Mouse (Mus musculus) thymus, adult 2 months (tissue): ENCODE results near the gene Cd9. TPM values are rescaled to one million over a fixed set of nuclear protein-coding genes. Genes with fewer than 3 reads are reported as not detected.

Experiments
- DNase-seq: peaks from one replicate; pipeline ENCODE4 v3.0.0; 2021
- H3K27ac ChIP-seq: fragments of 200-500 bp; 2 replicates; pipeline ENCODE4 v1.5.1; 2012; ENCODE audit warnings: low read length, control low read depth; ENCODE audit not compliant: control insufficient read depth, insufficient read depth
- H3K27me3 ChIP-seq: fragments of 200-500 bp; 2 replicates; pipeline ENCODE4 v1.6.1; 2012; ENCODE audit warnings: mild to moderate bottlenecking, low read length, moderate library complexity, mixed read lengths; ENCODE audit not compliant: control insufficient read depth, insufficient read depth
- H3K36me3 ChIP-seq: fragments of 200-500 bp; 2 replicates; pipeline ENCODE4 v1.6.1; 2012; ENCODE audit warnings: mild to moderate bottlenecking, low read length, moderate library complexity; ENCODE audit not compliant: control insufficient read depth, insufficient read depth
- H3K4me1 ChIP-seq: fragments of 200-500 bp; replicated peaks from 2 replicates; pipeline ENCODE4 v1.6.1; 2012; ENCODE audit warnings: low read length; ENCODE audit not compliant: control insufficient read depth, insufficient read depth
- H3K4me3 ChIP-seq: fragments of 200-500 bp; 2 replicates; pipeline ENCODE4 v1.5.1; 2012; ENCODE audit warnings: mild to moderate bottlenecking, low read length, control low read depth, moderate library complexity; ENCODE audit not compliant: control insufficient read depth, insufficient read depth
- CTCF ChIP-seq: fragments of 200-500 bp; IDR thresholded peaks from 2 replicates; pipeline ENCODE4 v1.5.1; 2012; ENCODE audit warnings: mild to moderate bottlenecking, control low read depth, low read length, moderate library complexity, borderline replicate concordance; ENCODE audit not compliant: control insufficient read depth, poor library complexity, insufficient read depth; ENCODE audit errors: extremely low read depth
- POLR2A ChIP-seq: fragments of 200-500 bp; IDR thresholded peaks from 2 replicates; pipeline ENCODE4 v1.6.1; 2012; ENCODE audit warnings: mild to moderate bottlenecking, low read length, control low read depth, moderate library complexity; ENCODE audit not compliant: control insufficient read depth, poor library complexity, insufficient read depth; ENCODE audit errors: extremely low read depth
- WGBS: fragments of 180-500 bp; shearing (Covaris S2); methylation state at CpG from one replicate; pipeline ENCODE4 v1.1.7; 2018; 5-methylcytosine and 5-hydroxymethylcytosine counted together
- polyA plus RNA-seq: library from polyadenylated mRNA; depleted of rRNA; stranded (reverse); fragments of >200 nt; gene quantifications from 2 replicates; pipeline ENCODE4 v1.2.3, GENCODE M21; 2012

Gene Cd9
- polyA plus RNA-seq, 1 experiment, result 56.1 TPM

DNA sequence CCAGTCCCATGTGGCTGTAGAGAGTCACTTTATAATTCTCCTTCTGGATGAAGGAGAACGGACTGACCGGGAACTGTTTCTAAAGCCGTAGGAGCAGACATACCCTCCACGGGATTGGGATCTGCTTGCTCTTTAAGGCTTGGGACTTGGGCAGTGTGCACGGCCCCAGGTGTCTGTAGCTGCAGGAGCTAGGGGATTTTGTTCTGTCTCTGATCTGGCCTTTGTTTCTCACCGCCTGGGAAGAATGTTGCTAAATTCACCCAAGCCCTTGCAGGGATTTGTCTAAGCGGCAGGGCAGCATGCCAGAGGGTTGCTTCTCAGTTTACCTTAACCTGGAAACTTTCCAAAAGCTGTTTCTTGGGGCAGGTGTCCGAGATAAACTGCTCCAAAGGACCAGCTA lies 32.8 kb downstream of the Cd9 start:
- no peak overlapping the region for H3K4me3 ChIP-seq
- H3K27me3 ChIP-seq, result no peaks in the 10 kb centered on the region
- H3K27ac ChIP-seq, result no peak overlapping the region
- H3K4me1 ChIP-seq, result no peaks in the 10 kb centered on the region; the same call in 1 of the 2 replicates
- no peaks in the 10 kb centered on the region for H3K36me3 ChIP-seq
- 96% methylated on average over 8 of the region's 8 CpGs for WGBS
- no peak for DNase-seq
- no peak for TF ChIP-seq POLR2A
- no peak for TF ChIP-seq CTCF

DNA sequence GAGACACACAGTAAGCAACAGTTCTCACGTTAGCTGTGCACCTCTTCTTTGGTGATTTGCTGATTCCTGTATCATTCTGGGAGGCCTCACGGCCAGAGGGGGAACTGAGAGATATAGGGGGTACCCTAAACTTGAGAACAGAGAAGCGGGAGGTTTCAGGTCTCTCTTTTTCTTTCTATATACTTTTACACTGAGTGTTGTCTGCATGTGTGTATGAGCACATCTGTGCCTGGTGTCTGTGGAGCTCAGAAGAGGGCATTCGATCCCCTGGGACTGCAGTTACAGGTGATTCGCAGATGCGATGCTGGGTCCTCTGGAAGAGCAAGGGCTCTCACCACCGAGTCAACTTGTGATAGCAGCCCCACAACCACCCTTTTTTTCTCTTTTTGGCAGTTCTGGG lies 33.3 kb downstream of the Cd9 start:
- TF ChIP-seq POLR2A, result no peak
- no peak for TF ChIP-seq CTCF
- Histone ChIP-seq H3K4me1 (no peaks in the 10 kb centered on the region; the same call in 1 of the 2 replicates), H3K27ac (no peak overlapping the region), H3K27me3 (no peaks in the 10 kb centered on the region), H3K36me3 (no peaks in the 10 kb centered on the region), H3K4me3 (no peak overlapping the region)
- 97% methylated on average over 7 of the region's 7 CpGs for WGBS
- no peak for DNase-seq

DNA sequence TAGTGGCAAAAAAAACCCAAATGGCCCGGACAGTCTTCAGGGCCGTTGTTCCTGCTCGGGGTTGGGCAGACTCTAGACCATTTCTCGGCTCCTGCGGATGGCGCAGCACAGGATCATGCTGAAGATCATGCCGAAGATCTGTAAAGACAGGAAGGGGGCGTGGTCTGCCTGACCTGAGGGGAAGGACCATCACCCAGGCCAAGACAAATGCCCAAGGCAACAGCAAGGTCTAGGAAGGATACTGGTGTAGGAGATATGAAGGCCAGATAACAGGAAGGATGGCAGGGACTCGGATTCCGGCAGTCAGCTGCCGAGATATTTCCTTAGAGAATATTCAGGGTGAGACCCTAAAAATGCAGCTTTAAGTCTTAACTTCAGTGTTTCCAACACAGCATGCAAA lies 34.0 kb downstream of the Cd9 start:
- TF ChIP-seq CTCF (no peak), POLR2A (no peak)

DNA sequence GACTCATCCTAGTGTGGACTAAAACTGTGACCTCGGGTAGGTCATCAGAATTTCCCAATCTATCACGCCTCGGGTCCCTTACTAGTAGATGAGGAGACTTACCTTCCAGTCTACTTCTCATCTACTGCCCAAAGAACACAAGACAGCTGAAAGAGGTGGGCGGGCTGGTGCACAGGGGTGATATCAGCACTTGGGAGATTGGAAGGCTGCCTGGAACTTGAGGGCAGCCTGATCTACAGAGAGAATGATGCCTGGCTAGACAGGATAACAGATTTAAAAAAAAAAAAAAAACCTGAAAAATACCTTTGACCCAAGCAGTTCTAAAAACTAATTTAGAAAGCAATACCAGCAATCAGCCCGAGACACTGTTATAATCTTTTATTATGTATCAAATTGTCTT lies 34.7 kb downstream of the Cd9 start:
- no peaks in the 10 kb centered on the region for H3K27me3 ChIP-seq
- H3K27ac ChIP-seq, result no peak overlapping the region
- no peak overlapping the region for H3K4me3 ChIP-seq
- WGBS, result 93% methylated on average over 5 of the region's 5 CpGs
- H3K36me3 ChIP-seq, result no peaks in the 10 kb centered on the region
- no peaks in the 10 kb centered on the region; the same call in 1 of the 2 replicates for H3K4me1 ChIP-seq
- TF ChIP-seq POLR2A (no peak), CTCF (no peak)
- no peak for DNase-seq

More for the DNA sequence above, 34.0 kb downstream of the Cd9 start:
- no peak for DNase-seq
- Histone ChIP-seq H3K36me3 (no peaks in the 10 kb centered on the region), H3K27me3 (no peaks in the 10 kb centered on the region), H3K4me3 (no peak overlapping the region), H3K27ac (no peak overlapping the region), H3K4me1 (no peaks in the 10 kb centered on the region; the same call in 1 of the 2 replicates)
- WGBS, result 92% methylated on average over 11 of the region's 11 CpGs

DNA sequence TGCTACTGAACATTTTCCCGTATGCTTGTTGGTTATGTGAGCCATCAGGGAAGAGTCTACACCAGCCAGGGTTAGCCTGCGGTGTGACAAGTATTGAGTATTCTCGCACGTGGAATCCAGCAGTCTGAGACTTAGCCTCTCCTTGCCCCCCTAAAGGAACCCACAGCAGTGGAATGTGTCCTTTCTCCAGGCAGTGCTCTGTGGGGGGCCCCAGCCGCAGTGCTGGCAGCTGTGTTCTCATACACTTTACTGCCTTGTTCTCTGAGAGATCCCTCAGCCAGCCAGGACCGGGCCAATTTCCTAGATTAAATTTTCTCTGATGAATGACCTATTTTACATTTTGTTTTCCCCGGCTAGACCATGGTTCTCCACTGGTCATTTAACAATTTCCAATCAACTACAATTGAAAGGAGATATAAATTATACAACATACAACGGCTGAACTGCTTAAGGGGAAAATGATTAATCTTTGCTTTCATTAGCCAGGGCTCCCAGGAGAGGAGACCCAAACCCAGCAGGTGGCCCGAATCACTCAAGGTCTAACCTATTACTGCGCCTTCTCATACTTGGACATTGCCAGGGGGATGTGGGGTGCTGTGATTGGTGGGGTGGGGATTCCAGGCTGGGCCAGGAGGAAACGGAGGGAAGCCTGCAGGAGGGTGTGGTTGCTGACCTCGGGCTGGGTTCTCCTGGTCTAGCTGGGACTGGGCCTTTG lies 38.6 kb downstream of the Cd9 start:
- H3K27ac ChIP-seq, result no peak overlapping the region
- 91% methylated on average over 12 of the region's 12 CpGs for WGBS
- no peak for DNase-seq
- H3K27me3 ChIP-seq, result no peaks in the 10 kb centered on the region
- no peaks in the 10 kb centered on the region for H3K36me3 ChIP-seq
- H3K4me3 ChIP-seq, result no peak overlapping the region
- H3K4me1 ChIP-seq, result no peaks in the 10 kb centered on the region; the same call in 1 of the 2 replicates
- TF ChIP-seq CTCF (no peak), POLR2A (no peak)

DNA sequence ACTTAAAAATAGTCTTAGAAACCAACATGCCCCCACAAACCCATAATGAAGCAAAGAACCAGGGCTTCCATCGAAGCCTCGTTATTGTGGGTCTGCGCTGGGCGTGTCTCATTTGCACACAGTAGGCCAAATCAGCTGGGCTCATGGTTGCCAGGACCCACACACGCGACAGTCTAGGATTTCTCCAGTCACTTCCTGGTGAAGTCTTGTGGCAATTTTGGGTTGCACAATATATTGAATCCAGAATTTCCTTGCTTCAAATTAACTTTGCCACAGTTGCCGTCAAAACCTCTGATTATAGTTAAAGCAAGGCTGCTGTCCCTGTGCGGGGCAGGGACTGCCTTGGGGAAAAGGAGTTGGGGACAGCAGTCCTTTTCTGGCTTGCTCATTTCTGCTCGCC lies 39.9 kb downstream of the Cd9 start:
- no peak for TF ChIP-seq POLR2A
- no peak for TF ChIP-seq CTCF
- no peak for DNase-seq
- no peaks in the 10 kb centered on the region for H3K27me3 ChIP-seq
- 94% methylated on average over 9 of the region's 9 CpGs for WGBS
- H3K4me1 ChIP-seq, result no peaks in the 10 kb centered on the region; the same call in 1 of the 2 replicates
- no peak overlapping the region for H3K27ac ChIP-seq
- H3K4me3 ChIP-seq, result no peak overlapping the region
- H3K36me3 ChIP-seq, result no peaks in the 10 kb centered on the region

DNA sequence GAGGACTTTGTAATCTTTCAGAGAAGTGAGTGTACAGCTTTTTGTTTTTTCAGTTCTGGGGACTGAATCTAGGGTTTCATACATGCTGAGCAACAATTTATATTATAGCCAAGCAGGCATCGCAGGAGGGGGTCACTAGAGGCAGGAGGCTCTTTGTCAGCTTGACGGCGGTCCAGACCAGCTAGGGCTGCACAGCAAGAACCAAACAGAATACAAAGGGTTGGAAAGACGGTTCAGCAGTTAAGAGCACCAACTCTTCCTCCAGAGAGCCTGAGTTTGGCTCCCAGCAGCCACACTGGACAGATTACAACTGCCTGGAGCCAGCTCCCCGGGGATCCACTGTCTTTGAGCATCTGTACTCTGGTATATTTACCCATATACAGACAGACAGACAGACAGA lies 40.3 kb downstream of the Cd9 start:
- Histone ChIP-seq H3K36me3 (no peaks in the 10 kb centered on the region), H3K4me3 (no peak overlapping the region), H3K4me1 (no peaks in the 10 kb centered on the region; the same call in 1 of the 2 replicates), H3K27me3 (no peaks in the 10 kb centered on the region), H3K27ac (no peak overlapping the region)
- 90% methylated on average over 5 of the region's 5 CpGs for WGBS
- no peak for DNase-seq
- TF ChIP-seq CTCF, result no peak
- TF ChIP-seq POLR2A, result no peak
